Mouse (Mus musculus) heart, adult 2 months (tissue): ENCODE measurements at regions not wholly inside any gene's neighbourhood (a gene's known extent, or its start where the extent isn't known, plus 50 kb on each side); places are given as distances from the start of the nearest gene placed in this dataset.

ENCODE experiments used
- CTCF ChIP-seq: fragments of 200-600 bp; IDR thresholded peaks from 2 replicates; pipeline ENCODE4 v1.8.1; 2022; ENCODE audit warnings: antibody characterized with exemption, mild to moderate bottlenecking, moderate library complexity
- EP300 ChIP-seq: fragments of 200-500 bp; IDR thresholded peaks from 2 replicates; pipeline ENCODE4 v1.6.1; 2011; ENCODE audit warnings: low read depth, low read length, control low read depth; ENCODE audit not compliant: insufficient read depth

DNA sequence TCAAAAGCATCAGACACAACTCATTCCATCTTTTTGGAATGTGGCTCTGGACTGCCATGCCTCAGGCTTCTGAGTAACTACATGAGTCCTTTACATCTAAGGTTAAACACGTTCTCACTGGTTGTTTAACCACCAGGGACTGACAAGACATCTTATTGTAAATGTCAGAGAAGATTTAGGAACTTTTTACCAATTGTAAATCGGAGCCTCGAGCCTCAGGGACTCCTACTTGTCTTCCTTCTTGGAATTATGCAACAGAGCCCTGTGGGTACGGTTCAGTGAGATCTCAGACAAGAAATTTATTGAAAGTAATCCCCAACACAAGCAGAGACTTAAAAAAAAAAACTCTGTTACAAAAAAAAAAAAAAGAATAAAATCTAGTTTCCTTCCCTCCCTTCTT is 187.7 kb downstream of the Slc4a3 start:
- TF ChIP-seq CTCF = no peak
- TF ChIP-seq EP300 = no peak
